Mouse (Mus musculus): Measurements from ENCODE around the gene Agbl3. TPM values are rescaled to one million over a fixed set of nuclear protein-coding genes. Genes with fewer than 3 reads are reported as not detected.

The Agbl3 gene
- polyA plus RNA-seq, 1 experiment = 15.9 TPM

DNA sequence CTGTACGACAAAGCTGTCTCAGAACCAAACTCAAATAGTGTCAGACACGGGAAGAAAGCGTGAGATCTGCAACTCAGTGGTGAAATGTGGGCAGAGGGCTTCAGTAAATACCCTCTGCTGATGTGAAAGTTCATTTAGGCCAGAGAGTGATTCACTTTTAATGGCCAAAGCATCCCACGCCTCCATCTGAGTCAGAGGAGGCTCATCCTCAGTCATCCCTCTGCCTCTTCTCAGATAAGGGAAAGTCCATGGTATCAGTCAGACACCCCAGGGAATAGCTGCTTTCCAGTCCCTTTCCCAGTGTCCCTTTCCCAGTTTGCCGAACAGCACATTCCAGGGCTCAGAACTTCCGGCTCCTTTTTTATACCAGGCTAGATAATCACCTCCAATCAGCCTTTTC is 30.7 kb upstream of the Agbl3 start:
- 86% methylated on average over 6 of the region's 6 CpGs for WGBS
- no peak for DNase-seq

DNA sequence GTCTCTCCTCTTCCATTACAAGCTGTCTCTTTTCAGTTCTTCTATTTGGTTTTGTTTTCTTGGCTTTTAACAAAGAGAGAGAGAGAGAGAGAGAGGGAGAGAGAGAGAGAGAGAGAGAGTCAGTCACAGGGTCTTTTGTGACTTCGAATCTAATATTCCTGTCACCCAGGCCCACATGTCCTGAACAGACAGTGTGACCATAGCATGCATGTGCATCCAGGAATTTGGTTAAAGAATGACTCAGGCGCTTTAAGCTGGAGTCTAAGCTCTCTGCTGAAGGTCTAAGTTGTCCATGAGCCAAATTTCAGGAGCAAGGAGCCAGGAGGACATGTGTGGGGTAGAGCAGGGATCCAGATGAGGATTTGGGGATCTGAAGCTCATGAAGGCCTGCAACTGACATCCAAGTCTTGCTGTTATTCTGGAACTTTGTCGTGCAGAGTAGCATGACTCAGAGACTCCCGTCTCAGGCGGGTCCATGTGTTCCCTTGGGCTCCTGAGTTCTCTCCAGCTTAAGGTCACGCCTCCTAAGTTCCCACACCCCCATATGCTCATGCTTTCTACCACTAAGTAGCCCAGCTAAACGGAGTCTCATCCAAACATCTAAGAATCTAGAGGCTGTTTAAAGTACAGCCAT is 29.6 kb upstream of the Agbl3 start:
- peak in 1 of 2 experiments; percentile 4 for DNase-seq
- TF ChIP-seq POLR2A (IDR thresholded peaks at IDR 0.05; ENCODE audit: borderline replicate concordance, insufficient read depth, low read length) (no peak), CTCF (IDR thresholded peaks at IDR 0.05; ENCODE audit: borderline replicate concordance, insufficient read depth, low read depth, low read length) (no peak)
- H3K4me1 ChIP-seq (ENCODE audit: control insufficient read depth, insufficient read depth, low read length) = no peaks in the 10 kb centered on the region
- 51% methylated on average over 7 of the region's 7 CpGs for WGBS
- H3K4me3 ChIP-seq (replicated peaks; ENCODE audit: insufficient read depth, low read depth, low read length) = no peak overlapping the region
- H3K27ac ChIP-seq (ENCODE audit: insufficient read depth, low read length) = no peak overlapping the region
- no peaks in the 10 kb centered on the region for H3K27me3 ChIP-seq (ENCODE audit: control insufficient read depth, insufficient read depth, low read length)

More for the DNA sequence above, 30.7 kb upstream of the Agbl3 start:
- H3K27me3 ChIP-seq (ENCODE audit: control insufficient read depth, insufficient read depth, low read length) = no peaks in the 10 kb centered on the region
- H3K4me3 ChIP-seq (replicated peaks; ENCODE audit: insufficient read depth, low read depth, low read length) = no peak overlapping the region
- no peak overlapping the region for H3K27ac ChIP-seq (ENCODE audit: insufficient read depth, low read length)
- no peaks in the 10 kb centered on the region for H3K4me1 ChIP-seq (ENCODE audit: control insufficient read depth, insufficient read depth, low read length)
- TF ChIP-seq CTCF (IDR thresholded peaks at IDR 0.05; ENCODE audit: borderline replicate concordance, insufficient read depth, low read depth, low read length) (no peak), POLR2A (IDR thresholded peaks at IDR 0.05; ENCODE audit: borderline replicate concordance, insufficient read depth, low read length) (no peak)

DNA sequence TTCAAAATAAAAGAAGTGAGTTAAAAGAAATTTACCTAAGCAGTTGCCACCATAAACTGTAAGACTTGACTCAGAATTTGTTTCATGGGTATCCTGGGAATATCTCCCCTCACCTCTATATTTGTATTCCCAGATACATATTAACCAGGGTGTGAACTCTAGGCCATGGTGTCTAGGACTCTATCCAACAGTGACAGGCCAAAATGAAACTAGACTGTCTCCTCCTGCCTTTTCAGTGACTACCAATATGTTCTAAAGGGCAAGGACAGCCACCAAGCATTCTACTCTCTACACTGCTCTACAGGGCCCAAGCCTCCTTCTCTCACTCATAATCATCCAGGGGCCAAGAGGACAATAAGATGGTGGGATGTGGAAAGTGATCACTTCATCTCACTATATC is 28.6 kb upstream of the Agbl3 start:
- Histone ChIP-seq H3K4me3 (replicated peaks; ENCODE audit: insufficient read depth, low read depth, low read length) (no peak overlapping the region), H3K4me1 (ENCODE audit: control insufficient read depth, insufficient read depth, low read length) (no peaks in the 10 kb centered on the region), H3K27ac (ENCODE audit: insufficient read depth, low read length) (no peak overlapping the region), H3K27me3 (ENCODE audit: control insufficient read depth, insufficient read depth, low read length) (no peaks in the 10 kb centered on the region)
- TF ChIP-seq POLR2A (IDR thresholded peaks at IDR 0.05; ENCODE audit: borderline replicate concordance, insufficient read depth, low read length) (no peak), CTCF (IDR thresholded peaks at IDR 0.05; ENCODE audit: borderline replicate concordance, insufficient read depth, low read depth, low read length) (no peak)
- DNase-seq = no peak

DNA sequence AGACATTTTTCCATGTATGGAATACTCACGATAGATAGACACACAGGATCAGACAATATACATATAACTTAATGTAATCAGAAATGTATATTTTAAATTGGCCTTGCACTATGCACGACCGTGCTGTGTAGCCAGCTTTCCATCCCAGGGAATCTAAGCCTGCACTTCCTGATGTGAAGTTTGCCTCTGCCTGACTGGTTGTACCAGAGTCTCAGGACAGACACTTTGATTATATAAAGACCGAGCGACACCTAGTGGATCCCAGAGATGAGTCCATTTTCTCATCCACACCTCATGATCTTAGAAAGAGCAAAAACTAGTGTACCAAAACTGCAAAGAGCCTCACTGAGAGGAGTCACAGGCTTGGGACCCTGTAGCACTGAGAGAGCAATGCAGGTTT is 25.8 kb upstream of the Agbl3 start:
- TF ChIP-seq CTCF (IDR thresholded peaks at IDR 0.05; ENCODE audit: borderline replicate concordance, insufficient read depth, low read depth, low read length) = peak; percentile 56
- TF ChIP-seq POLR2A (IDR thresholded peaks at IDR 0.05; ENCODE audit: borderline replicate concordance, insufficient read depth, low read length) = no peak
- 30% methylated on average over 5 of the region's 5 CpGs for whole genome bisulfite sequencing
- peak; percentile 41 to 45 for DNase-seq
- Histone ChIP-seq H3K4me3 (replicated peaks; ENCODE audit: insufficient read depth, low read depth, low read length) (no peak overlapping the region), H3K27ac (ENCODE audit: insufficient read depth, low read length) (no peak overlapping the region), H3K27me3 (ENCODE audit: control insufficient read depth, insufficient read depth, low read length) (no peaks in the 10 kb centered on the region), H3K4me1 (ENCODE audit: control insufficient read depth, insufficient read depth, low read length) (no peaks in the 10 kb centered on the region)

DNA sequence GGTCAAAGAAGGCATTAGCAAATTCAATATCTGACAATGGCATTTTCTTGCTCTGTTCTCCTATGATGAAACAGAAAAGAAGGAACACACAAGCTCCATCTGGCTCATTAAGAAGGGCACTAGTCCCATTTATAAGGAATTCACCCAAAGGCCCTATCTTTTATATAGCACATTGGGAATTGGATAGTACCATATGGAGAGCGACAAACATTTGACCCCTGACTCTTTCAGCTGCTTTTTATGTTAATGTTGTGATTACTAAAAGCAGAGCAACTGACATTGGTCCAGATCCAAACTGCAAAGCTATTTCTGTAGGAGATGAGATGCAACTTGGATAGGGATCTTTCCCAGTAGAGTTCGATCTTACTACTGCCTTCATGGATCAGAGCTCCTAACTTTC is 21.9 kb upstream of the Agbl3 start:
- H3K27me3 ChIP-seq (ENCODE audit: control insufficient read depth, insufficient read depth, low read length) = no peaks in the 10 kb centered on the region
- TF ChIP-seq CTCF (IDR thresholded peaks at IDR 0.05; ENCODE audit: borderline replicate concordance, insufficient read depth, low read depth, low read length) = no peak
- TF ChIP-seq POLR2A (IDR thresholded peaks at IDR 0.05; ENCODE audit: borderline replicate concordance, insufficient read depth, low read length) = no peak
- DNase-seq = no peak
- H3K4me1 ChIP-seq (ENCODE audit: control insufficient read depth, insufficient read depth, low read length) = no peaks in the 10 kb centered on the region
- no peak overlapping the region for H3K27ac ChIP-seq (ENCODE audit: insufficient read depth, low read length)
- 84% methylated on average over 2 of the region's 2 CpGs for WGBS
- H3K4me3 ChIP-seq (replicated peaks; ENCODE audit: insufficient read depth, low read depth, low read length) = no peak overlapping the region

DNA sequence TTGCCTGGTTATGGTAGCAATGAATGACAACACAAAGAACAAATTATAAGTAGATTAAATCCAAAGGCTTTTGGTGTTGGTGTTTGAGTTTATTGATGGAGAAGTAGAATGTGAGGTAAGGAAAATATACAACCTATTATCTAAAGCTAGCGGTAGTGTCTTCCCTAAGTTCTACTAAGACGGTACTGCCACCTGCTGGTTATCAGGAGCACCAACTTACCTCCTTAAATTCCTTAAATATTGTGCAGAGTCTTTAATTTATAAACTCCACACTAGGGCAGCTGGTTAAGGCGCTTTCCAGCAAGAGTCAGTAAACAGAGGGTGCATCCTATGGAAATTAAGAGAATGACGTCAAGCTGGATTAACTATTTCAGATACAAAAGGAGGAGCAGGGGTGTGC is 20.2 kb upstream of the Agbl3 start:
- WGBS = 42% methylated on average over 4 of the region's 4 CpGs

DNA sequence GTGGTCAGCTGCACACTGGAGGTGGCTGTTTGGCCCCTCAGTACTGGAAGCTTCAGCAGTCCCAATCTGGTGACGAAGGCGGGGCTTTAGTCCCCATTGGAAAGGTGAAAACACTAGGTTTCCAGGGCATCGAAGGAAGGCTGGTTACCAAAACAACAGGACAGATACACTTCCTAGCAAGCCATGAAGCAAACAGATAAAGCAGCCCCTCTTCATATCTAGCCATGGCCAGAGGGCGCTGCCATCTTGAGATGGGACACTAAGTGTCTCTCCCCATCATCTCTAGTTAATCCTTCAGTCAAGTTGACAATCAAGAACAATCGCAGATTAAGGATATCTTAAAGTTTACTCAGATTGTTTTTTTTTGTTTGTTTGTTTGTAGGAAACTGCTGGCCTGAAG is 14.5 kb upstream of the Agbl3 start:
- no peak for DNase-seq
- Histone ChIP-seq H3K4me3 (replicated peaks; ENCODE audit: insufficient read depth, low read depth, low read length) (no peak overlapping the region), H3K27me3 (ENCODE audit: control insufficient read depth, insufficient read depth, low read length) (no peaks in the 10 kb centered on the region), H3K4me1 (ENCODE audit: control insufficient read depth, insufficient read depth, low read length) (no peaks in the 10 kb centered on the region), H3K27ac (ENCODE audit: insufficient read depth, low read length) (no peak overlapping the region)
- WGBS = 95% methylated on average over 5 of the region's 5 CpGs
- TF ChIP-seq CTCF (IDR thresholded peaks at IDR 0.05; ENCODE audit: borderline replicate concordance, insufficient read depth, low read depth, low read length) (no peak), POLR2A (IDR thresholded peaks at IDR 0.05; ENCODE audit: borderline replicate concordance, insufficient read depth, low read length) (no peak)

More for the DNA sequence above, 20.2 kb upstream of the Agbl3 start:
- no peak overlapping the region for H3K27ac ChIP-seq (ENCODE audit: insufficient read depth, low read length)
- no peak overlapping the region for H3K4me3 ChIP-seq (replicated peaks; ENCODE audit: insufficient read depth, low read depth, low read length)
- H3K4me1 ChIP-seq (ENCODE audit: control insufficient read depth, insufficient read depth, low read length) = no peaks in the 10 kb centered on the region
- no peaks in the 10 kb centered on the region for H3K27me3 ChIP-seq (ENCODE audit: control insufficient read depth, insufficient read depth, low read length)
- TF ChIP-seq POLR2A (IDR thresholded peaks at IDR 0.05; ENCODE audit: borderline replicate concordance, insufficient read depth, low read length) (no peak), CTCF (IDR thresholded peaks at IDR 0.05; ENCODE audit: borderline replicate concordance, insufficient read depth, low read depth, low read length) (no peak)
- DNase-seq = peak; percentile 20 to 28

DNA sequence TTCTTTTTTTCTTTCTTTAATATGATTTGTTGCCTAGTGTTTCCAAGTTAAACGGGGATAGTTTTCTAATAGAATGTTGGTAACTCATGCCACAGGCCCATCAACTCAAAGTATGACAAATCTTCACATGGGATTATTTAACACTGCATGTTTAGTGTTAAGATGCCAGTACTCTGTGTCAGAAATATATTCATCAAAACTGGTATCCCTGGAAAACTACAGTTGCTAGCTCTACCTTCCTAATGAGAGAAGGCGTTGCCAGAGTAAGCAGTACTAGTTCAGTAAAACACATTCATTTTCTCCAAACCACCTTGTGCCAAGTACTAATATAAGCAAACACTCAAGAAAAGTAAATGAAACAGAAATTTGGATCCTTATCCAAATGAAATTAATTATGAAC is 10.2 kb upstream of the Agbl3 start:
- Histone ChIP-seq H3K27me3 (ENCODE audit: control insufficient read depth, insufficient read depth, low read length) (no peaks in the 10 kb centered on the region), H3K4me1 (ENCODE audit: control insufficient read depth, insufficient read depth, low read length) (no peaks in the 10 kb centered on the region), H3K4me3 (replicated peaks; ENCODE audit: insufficient read depth, low read depth, low read length) (no peak overlapping the region), H3K27ac (ENCODE audit: insufficient read depth, low read length) (no peak overlapping the region)
- DNase-seq = no peak
- no peak for TF ChIP-seq POLR2A (IDR thresholded peaks at IDR 0.05; ENCODE audit: borderline replicate concordance, insufficient read depth, low read length)
- no peak for TF ChIP-seq CTCF (IDR thresholded peaks at IDR 0.05; ENCODE audit: borderline replicate concordance, insufficient read depth, low read depth, low read length)
- 74% methylated on average over 2 of the region's 2 CpGs for WGBS

Data from cerebellum, adult 2 months (tissue).